Mouse (Mus musculus): ENCODE data around the gene Ubtd2.
A peak's percentile ranks its signal among the peaks of the same experiment; 100 is the strongest.
"Not testable (repeated sequence)": the region's sequence is repeated elsewhere in the genome, so short reads cannot be mapped to it uniquely, and the experiment has no call there.

Ubtd2 gene

DNA sequence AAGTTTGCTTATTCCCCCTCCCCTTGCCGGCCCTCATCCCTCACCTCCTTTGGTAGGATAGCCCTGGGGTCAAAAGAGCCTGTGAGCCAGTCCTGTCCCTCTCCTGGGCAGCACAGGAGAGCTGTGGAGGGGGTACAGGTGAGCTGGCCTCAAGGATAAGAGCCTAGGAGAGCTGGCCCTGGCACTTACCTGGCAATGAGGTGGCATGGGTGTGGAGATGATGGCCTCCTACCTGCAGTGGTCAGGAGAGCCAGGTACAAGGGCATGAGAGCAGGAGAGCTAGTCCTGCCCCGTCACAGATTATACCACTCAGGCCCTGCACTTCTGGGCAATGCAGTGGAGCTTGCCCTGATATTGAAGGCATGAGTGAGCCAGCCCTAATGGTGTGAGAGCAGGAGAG is 9.1 kb downstream of the Ubtd2 start:
- no peak for DNase-seq (ENCODE audit: low spot score in 2 of 2)

DNA sequence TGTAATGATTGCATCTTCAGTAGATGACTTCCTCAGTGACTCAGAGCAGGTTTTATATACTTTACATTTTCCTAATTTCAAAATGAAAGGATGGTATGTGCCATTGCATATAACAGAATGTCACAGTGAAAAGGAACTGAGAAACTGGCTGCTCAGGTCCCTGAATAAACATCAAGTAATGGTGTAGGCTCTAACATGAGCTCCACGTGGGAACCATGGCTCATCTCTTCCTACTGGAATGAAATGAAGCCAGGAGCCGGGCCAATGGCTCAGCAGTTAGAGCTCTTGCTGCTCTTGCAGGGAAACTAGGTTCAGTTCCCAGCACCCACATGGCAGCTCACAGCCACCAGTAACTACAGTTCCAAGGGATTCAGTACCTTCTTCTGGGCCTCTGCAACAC is 16.8 kb downstream of the Ubtd2 start:
- DNase-seq (ENCODE audit: low spot score in 2 of 2): peak in 1 of 2 experiments; percentile 21

DNA sequence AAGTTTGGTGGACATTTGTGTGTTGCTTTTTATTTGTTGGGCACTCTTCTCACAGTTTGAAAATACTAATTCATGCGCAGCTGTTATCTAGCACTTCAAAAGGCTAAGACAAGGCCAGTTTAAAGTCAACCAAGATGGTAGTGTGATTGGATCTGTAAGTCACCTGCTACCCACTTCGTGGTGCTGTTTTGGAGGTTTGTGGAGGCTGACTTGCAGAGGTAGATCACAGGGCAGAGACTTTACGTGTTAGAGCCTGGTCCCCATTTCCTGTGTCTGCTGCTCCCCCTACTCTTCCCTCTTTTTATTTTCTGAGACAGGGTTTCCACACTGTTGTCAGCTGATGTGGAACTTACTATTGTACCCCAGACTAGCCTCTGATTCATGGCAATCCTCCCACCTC is 19.6 kb downstream of the Ubtd2 start:
- no peak for DNase-seq (ENCODE audit: low spot score in 2 of 2)

DNA sequence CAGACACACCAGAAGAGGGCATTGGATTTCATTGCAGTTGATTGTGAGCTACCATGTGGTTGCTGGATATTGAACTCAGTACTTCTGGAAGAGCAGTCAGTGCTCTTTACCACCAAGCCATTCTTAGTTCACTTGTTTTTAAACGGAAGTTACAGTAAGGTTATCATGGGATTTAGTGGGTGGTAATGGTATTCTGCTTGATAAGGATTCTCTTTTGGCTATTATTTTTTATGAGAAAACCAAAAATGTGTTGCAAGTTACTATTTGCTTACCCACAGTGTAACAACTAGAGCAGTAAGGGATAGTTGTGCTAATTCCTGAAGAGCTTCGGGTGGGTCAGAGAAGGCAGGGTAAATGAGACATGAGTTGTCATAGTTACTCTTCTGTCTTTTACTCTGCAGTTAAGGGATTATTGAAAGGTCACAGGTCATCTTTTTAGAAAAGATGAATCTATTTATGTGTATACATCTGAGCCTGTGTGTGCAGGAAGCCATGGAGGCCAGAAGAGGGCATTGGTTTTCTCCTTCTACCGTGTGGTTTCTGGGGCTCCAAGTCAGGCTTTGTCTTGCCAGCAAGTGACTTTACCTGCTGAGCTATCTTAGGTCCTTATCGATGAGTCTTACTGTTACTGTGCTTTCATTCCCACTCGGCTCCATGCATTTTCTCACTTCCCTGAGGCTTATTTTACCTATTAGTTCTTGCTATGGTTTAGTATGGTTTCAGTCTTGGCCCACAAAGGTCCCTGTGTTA is 20.5 kb downstream of the Ubtd2 start:
- no peak for DNase-seq (ENCODE audit: low spot score in 2 of 2)

DNA sequence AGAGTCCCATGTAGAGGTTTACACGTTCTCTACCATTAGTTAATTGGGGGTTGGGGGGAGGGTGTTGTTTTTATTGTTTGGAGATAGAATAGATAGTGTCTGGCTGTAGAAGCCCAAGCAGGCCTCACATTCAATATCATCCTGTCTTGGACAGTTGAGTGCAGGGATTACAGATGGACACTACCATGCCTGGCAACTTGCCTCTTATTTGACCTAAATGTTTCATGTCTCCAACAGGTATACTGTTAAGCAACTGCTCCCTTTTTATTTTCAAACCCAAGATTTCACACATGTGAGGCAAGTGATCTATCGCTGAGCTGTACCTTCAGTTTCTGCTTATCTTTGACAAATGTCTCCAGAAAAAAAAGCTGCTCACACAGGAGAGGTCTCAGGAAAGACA is 26.4 kb downstream of the Ubtd2 start:
- DNase-seq (ENCODE audit: low spot score in 2 of 2): no peak

DNA sequence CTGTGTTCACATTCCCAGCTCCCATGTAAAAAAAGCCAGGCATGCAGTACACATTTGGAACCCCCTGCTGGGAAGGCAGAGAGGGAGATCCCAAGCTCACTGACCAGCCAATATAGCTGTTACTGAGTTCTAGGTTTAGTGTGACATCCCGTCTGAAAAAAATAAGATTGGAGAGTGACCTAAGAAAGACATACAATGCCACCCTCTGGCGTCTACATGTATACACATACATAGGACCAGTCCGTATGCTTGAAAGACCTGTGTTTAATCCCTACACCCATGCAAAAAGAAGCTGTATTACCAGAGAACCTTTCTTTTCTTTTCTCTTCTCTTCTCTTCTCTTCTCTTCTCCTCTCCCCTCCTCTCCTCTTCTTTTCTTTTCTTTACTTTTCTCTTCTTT is 30.1 kb downstream of the Ubtd2 start:
- DNase-seq (ENCODE audit: low spot score in 2 of 2): no peak

DNA sequence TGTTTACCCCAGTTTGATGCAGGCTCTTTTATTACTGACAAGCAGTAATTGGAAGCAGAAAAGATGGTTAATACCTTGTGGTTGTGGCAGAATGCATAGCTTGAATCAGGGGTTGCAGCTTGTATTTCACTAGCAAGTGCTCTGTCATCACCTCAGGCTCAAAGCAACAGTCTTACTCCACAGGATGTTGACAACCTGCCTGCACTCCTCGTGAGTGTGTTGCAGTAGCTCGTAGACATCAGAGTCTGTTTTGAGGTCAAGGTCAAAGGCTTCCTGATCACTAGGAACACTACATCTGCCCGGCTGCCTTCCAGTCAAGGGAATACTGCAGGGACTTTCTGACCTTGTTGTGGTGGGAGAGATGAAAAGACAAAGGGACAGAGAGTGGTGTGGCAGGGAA is 31.5 kb downstream of the Ubtd2 start:
- no peak for DNase-seq (ENCODE audit: low spot score in 2 of 2)

DNA sequence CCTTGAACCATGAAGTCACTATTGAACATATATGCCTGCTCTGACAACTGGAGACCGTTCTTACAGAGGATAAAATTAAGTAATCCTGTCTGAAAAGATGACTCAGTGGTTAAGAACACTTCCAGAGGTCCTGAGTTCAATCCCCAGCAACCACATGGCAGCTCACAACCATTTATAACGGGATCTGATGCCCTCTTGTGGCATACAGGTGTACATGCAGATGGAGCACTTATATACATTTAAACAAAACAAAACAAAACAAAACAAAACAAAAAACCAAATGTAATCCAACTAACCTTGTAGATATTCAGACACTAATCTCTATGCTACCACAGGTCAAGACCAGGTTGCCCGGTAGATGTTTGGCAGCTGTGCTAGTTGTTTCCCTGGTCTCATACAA is 32.3 kb downstream of the Ubtd2 start:
- DNase-seq (ENCODE audit: low spot score in 2 of 2): no peak

DNA sequence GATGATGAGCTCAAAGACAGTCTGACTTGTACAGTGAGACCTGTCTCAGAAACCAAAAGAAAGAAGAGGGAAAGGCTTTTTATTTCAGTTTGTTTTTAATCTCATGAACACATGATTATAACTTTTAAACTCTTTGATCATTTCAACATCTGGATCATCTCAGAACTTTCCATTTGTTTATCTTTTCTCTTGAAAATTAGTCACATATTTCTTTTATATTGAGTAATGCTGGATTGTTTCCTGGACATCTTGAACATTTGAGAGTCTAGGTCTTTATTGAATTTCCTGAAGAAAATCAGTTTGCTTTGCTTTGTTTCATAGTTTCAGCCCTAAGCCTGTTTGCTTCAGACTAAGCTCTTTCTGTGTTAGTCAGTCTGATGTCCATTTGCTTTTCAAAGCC is 33.2 kb downstream of the Ubtd2 start:
- DNase-seq (ENCODE audit: low spot score in 2 of 2): no peak

DNA sequence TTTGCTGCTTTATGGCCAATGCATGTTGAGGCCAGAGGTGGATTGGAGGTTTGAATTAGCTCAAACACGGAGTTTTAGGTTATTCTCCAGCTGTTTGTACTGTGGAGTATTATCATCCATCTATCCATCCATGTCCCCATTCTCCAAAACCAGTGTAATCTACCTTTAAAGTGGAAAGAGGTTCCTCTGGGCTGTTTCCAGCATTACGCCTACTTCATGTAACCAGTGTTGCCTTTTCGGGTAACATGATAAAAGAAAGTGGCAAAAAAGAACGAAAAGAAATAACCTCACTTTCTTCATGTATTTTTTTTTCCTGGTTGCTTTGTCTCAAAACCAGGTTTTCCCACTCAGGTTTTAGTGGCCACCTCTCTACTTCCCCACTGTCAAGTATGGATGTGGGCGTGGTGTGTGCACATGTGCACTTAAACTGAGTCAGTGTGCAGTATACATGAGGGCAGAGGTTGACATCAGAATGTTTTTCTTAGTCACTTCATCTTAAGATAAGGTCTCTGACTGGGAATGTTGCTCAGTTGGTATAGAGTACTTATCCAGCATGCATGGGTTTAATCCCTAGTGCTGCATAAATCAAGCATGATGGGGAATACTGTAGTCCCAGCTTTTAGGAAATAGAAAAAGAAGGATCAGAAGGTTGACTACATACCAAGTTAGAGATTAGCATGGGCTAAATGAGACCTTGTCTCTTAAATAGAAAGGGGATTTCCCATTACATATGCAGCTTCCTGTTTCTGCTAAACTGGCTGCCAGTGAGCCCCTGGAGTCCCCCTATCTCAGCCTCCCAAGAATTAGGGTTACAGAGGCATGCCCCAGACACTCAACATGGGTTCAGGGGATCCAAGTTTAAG is 33.9 kb downstream of the Ubtd2 start:
- no peak for DNase-seq (ENCODE audit: low spot score in 2 of 2)

DNA sequence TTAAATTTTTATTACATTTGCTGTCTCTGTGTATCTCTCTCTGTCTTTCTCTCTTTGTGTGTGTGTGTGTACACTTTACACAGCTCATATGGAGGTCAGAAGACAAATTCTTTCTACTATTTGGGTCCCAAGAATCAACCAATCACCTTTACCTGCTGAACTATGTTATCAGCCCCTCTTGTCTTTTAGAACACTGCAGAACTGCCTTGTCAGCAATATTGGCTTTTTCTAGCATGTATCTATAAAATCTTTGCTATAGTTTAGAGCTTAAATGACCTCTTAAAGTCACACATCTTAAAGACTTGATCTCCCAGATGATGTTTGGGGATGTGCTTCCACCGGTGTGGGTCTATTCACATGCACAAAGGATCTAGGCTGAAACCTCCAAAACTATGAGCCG is 35.9 kb downstream of the Ubtd2 start:
- no peak for DNase-seq (ENCODE audit: low spot score in 2 of 2)

DNA sequence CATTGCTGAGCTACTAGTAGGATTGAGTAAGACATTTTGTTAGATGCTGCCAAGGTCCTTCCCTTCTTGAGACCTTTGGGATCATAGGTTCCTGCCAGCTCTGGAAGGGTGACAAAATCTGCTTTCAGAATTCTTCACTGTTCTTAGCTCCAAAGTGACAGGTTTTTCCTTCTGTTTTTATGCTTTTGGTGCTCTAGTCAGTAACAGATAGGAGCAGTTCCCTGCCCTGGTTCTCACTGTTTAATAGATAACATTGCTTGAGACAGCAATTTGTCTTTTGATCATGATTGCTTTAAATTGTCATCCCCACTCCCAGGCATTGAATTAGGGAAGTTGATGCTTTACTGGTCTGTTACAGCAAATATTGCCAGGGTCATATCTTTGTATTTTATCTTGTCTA is 38.1 kb downstream of the Ubtd2 start:
- no peak for DNase-seq (ENCODE audit: low spot score in 2 of 2)

DNA sequence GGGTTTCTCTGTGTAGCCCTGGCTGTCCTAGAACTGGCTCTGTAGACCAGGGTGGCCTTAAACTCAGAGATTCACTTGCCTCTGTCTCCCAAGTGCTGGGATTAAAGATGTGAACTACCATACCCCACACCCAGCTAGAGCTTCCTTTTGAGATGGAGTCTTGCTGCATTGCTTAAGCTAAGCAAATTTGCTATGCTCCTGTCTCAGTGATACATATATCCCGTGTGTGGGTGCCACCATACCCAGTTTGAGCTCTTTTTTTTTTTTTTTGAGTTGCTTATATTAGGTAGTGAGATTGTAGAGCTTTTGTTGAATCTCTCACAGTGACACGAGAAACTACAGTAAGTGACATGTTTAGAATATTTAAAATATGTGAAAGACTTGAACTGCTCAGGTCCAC is 40.1 kb downstream of the Ubtd2 start:
- DNase-seq (ENCODE audit: low spot score in 2 of 2): no peak

DNA sequence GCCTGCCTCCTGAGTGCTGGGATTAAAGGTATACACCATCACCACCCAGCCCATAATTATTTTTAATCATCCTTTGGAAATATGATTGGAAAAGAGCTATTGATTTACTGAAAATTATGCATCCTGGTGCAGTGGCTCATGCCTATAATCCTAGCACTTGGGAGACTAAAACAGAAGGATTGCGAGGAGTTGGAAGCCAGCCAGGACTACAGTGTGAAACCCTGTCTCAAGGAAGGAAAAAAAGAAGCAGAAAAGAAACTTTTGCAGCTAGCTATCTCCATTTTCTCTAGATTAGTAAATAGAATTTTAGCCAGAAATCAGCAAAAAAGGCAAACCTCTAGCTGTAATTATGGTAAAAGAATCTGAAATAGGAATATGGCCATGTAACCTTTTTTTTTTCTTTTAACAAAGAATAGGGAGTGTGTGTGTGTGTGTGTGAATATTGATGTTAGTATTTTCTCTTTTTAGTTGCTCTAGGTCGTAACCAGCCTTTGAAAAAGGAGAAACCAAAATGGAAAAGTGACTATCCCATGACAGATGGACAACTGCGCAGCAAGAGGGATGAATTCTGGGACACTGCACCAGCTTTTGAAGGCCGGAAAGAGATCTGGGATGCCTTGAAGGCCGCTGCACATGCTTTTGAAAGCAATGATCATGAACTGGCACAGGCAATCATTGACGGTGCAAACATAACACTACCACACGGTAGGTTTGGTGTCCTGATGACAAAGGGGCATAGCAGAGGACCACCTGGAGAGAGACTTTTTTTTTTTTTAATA is 43.8 kb downstream of the Ubtd2 start:
- DNase-seq (ENCODE audit: low spot score in 2 of 2): peak; percentile 66 to 77

DNA sequence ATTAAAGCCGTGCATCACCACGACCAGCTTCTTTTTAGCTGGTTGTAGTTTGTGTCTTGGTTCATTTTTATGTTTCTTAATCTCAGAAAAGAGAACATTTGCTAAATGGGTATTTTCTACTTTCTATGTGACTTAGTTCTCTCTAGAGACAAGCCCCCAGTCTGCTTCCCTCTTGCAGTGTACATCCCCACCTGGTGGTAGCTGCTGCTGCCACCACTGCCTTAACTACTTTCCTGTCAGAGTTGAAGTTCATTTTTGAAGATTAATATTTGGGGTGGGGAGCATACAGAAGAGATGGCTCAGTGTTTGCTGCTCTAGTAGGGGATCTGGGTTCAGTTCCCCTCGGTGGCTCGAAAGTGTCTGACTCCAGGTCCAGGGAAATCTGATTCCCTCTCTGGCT is 44.8 kb downstream of the Ubtd2 start:
- DNase-seq (ENCODE audit: low spot score in 2 of 2): no peak

DNA sequence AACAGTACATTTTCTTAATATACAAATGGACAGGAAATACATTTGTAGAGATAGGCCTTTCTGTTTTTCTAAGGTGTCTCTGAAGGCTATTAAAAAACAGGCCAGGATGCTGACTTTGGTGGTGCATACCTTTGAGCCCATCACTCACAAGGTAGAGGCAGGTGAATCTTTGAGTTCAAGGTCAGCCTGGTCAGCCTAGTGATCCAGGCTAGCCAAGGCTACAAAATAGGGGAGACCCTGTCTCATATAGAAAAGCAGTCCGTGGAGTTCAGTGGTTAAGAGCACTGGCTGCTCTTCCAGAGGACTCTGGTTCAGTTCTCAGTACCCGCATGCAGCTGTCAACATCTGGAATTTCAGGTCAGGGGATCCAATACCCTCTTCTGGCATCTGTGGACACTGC is 48.5 kb downstream of the Ubtd2 start:
- no peak for DNase-seq (ENCODE audit: low spot score in 2 of 2)

DNA sequence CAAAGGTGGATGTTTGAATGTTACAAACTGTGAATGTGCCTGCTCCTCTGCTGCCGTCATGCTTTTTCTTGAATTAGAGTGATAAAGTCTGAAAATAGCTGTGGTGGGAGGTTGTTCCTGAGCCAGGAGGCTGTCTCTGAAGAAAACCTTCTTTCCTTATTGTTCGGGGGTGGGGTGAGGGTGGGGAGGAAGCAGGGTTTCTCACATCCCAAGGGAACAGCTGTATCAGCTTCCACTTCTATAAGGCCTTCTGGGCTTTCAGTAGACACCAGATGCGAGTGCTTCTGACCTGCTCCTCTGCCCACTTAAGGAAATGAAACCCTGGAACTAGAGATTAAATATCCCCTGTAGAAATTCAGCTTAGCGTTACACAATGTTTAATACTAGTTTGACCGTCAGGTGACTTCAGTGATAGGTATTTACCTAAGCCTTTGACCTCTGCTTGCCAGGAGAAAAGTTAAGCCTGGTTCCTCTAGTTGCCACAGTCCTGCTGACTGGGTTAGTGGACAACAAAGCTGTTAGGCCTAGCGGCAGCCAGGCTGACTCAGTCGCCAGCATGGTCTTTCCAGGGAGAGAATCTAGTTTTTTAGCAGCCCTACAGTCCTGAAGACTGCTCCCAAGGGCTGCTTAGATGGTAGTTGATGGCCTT is 50.0 kb downstream of the Ubtd2 start:
- peak in 1 of 2 experiments; percentile 35 for DNase-seq (ENCODE audit: low spot score in 2 of 2)

DNA sequence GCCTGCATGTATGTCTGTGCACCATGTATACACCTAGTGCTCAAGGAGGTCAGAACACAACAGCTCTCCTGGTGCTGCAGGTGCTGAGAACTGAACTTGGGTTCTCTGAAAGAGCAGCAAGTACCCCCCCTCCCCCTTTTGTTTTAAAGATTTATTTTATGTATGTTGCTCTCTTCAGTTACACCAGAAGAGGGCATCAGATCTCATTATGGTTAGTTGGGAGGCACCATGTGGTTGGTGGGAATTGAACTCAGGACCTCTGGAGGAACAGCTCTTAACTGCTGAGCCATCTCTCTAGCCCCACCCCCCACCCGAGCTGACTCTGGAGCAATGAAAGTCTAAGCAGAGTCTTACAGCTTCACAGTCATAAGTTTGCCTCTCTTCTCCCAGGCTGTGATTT is 55.8 kb downstream of the Ubtd2 start:
- no peak for DNase-seq (ENCODE audit: low spot score in 2 of 2)

DNA sequence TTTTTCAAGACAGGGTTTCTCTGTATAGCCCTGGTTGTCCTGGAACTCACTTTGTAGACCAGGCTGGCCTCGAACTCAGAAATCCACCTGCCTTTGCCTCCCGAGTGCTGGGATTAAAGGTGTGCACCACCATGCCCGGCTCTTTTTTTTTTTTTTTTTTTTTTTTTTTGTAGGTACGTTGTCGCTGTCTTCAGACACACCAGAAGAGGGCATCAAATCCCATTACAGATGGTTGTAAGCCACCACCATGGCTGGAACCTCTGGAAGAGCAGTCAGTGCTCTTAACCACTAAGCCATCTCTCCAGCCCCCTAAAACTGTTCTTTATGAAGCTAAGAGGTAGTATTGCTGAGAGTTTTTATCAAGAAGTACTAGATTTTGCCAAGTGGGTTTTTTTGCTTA is 59.7 kb downstream of the Ubtd2 start:
- DNase-seq (ENCODE audit: low spot score in 2 of 2): not testable (repeated sequence)

DNA sequence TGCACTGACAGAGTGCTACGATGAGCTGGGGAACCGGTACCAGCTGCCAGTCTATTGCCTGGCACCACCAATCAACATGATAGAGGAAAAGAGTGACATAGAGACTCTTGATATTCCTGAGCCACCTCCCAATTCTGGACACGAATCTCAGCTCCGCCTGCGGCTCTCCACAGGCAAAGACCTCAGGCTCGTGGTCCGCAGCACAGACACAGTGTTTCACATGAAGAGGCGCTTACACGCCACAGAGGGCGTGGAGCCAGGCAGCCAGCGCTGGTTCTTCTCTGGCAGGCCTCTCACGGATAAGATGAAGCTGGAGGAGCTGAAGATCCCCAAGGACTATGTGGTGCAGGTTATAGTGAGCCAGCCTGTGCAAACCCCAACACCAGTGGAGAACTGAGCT is 60.9 kb downstream of the Ubtd2 start:
- DNase-seq (ENCODE audit: low spot score in 2 of 2): no peak

DNA sequence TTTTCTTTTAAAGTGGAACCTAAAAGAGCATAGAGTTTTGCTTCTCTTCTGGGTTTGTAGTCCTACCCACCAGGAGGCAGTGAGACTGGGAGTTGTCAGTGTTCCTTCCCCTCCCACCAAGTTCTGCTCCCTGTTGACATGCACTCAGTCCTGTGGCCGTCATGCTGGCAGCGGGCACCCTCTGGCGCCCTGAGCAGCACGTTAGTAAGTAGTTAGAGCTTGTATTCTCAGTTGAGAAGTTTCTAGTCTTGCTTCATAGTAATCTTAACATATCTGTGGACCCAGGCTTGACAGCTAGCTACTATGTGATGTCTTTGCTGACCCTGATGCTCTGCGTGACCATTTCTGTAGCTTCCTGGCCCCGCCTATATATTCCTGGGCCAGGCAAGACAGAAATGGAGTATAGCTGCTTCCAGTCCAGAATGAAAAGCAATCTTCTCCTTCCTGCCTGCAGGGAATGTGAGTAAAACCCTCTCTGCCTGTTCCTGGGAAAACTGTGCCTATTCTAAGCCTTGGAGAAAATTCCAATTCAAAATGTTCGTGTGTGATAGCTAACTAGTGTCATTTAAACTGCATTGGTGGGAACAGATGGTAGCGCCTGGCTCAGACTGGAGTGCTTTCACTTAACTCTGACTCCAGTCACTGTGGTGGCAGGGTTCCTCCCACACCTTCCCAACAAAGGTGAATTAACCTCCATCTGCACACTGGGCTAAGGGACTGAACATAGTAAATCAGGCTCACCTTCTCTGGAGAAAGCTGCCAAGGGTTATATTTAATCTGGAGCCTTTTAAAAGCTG is 61.9 kb downstream of the Ubtd2 start:
- DNase-seq (ENCODE audit: low spot score in 2 of 2): peak; percentile 53 to 67
